24 mouse cellular contexts compared by ENCODE assay signal in the genomic region with DNA sequence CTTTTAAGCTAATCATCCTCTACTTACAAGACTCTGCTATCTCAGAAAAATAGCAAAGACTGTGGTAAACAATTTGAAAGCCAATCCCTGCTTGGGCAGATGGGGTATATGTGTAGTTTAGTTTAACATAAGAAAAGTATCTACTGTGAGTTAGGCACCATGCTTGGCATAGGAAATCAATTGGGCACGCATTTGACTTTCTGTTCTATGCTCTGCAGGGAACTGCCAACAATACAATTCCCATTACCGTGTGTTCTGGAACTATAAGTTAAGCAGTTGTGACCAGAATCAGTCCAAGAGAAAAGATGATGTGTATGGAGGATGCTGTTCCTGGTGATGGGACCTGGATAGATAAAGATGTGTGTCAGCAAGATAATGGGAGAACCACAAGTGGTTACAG.
DNase-seq lines count a peak whose midpoint lies in the region; ATAC-seq and TF ChIP-seq lines count a peak whose summit lies in the region.
"Had no signal": no experiment of that assay in that cellular context is flagged by ENCODE, and none has a peak within 500 bp of the region (broad histone marks: within the 10 kb centered on the region; RNA-seq: fewer than 3 reads in every experiment).

No protein-coding gene starts in this region.

- WGBS in hindbrain, embryonic 10.5 days: 43% methylated on average over 2 of the region's 2 CpGs
- 41% methylated on average over 2 of the region's 2 CpGs for WGBS in hindbrain, embryonic 14.5 days
- WGBS in midbrain, embryonic 12.5 days: 56% methylated on average over 2 of the region's 2 CpGs
- 74% methylated on average over 2 of the region's 2 CpGs for WGBS in midbrain, embryonic 10.5 days

- no peak overlapping the region for H3K9ac ChIP-seq in hindbrain, embryonic 14.5 days
- H3K9ac ChIP-seq in midbrain, embryonic 12.5 days (replicated peaks): no peak overlapping the region
- H3K9ac ChIP-seq: embryonic facial prominence, embryonic 15.5 days; heart, embryonic 13.5 days had no signal

- H3K9me3 ChIP-seq in hindbrain, embryonic 10.5 days: no peaks in the 10 kb centered on the region
- no peaks in the 10 kb centered on the region for H3K9me3 ChIP-seq in hindbrain, embryonic 14.5 days (ENCODE audit: control insufficient read depth, low read length)
- no peaks in the 10 kb centered on the region for H3K9me3 ChIP-seq in midbrain, embryonic 12.5 days
- H3K9me3 ChIP-seq in midbrain, embryonic 10.5 days (replicated peaks): no peaks in the 10 kb centered on the region
- H3K9me3 ChIP-seq: embryonic facial prominence, embryonic 15.5 days; forebrain, embryonic 10.5 days; heart, embryonic 13.5 days had no signal

- TF ChIP-seq POLR2A in brain, embryonic 14.5 days (IDR thresholded peaks at IDR 0.05; ENCODE audit: borderline replicate concordance, extremely low read depth, insufficient read depth, insufficient read length, poor library complexity, severe bottlenecking): no peak

- peak; percentile 13 for DNase-seq in hindbrain, embryonic 10.5 days (ENCODE audit: low spot score)
- DNase-seq in hindbrain, embryonic 14.5 days (ENCODE audit: low spot score): no peak
- no peak for DNase-seq in midbrain, embryonic 10.5 days (ENCODE audit: low spot score)
- peak; percentile 28 for DNase-seq in brain, embryonic 14.5 days (ENCODE audit: low read depth)
- DNase-seq in embryo, embryonic 11 days: peak; percentile 21
- DNase-seq in thymus, postnatal 0 days (ENCODE audit: low spot score): no peak
- DNase-seq in lung, postnatal 10 days: no peak
- DNase-seq: adrenal gland, postnatal 14 days; cerebellum, adult 18-20 months; cerebellum, adult 9-11 months; cerebellum, postnatal 36 days; gastrocnemius, postnatal 36 days; heart, adult 11 months; heart, postnatal 36 days had no signal

- TF ChIP-seq CTCF in brain, embryonic 14.5 days (IDR thresholded peaks at IDR 0.05; ENCODE audit: borderline replicate concordance, extremely low read depth, insufficient read depth, insufficient read length): no peak

- H3K4me3 ChIP-seq in hindbrain, embryonic 10.5 days: no peak overlapping the region
- no peak overlapping the region for H3K4me3 ChIP-seq in hindbrain, embryonic 14.5 days (replicated peaks; ENCODE audit: low read length)
- H3K4me3 ChIP-seq in midbrain, embryonic 12.5 days: no peak overlapping the region
- H3K4me3 ChIP-seq in midbrain, embryonic 10.5 days: no peak overlapping the region
- H3K4me3 ChIP-seq: embryonic facial prominence, embryonic 15.5 days; erythroblast, embryonic 14.5 days; forebrain, embryonic 10.5 days; heart, embryonic 13.5 days had no signal

- no peak overlapping the region for H3K27ac ChIP-seq in hindbrain, embryonic 10.5 days
- no peak overlapping the region for H3K27ac ChIP-seq in hindbrain, embryonic 14.5 days
- H3K27ac ChIP-seq in midbrain, embryonic 12.5 days (replicated peaks): no peak overlapping the region
- H3K27ac ChIP-seq in midbrain, embryonic 10.5 days (replicated peaks): no peak overlapping the region
- H3K27ac ChIP-seq: embryonic facial prominence, embryonic 15.5 days; forebrain, embryonic 10.5 days; heart, embryonic 13.5 days had no signal

- ATAC-seq in hindbrain, embryonic 14.5 days (ENCODE audit: low FRiP score): no peak; the same call in 1 of the 2 replicates
- ATAC-seq in midbrain, embryonic 12.5 days (ENCODE audit: low FRiP score, low read depth): peak; percentile 70
- ATAC-seq: activated CD4-positive, CD25-positive, alpha-beta regulatory T cell, adult 4 months; forebrain, embryonic 14.5 days; hindbrain, embryonic 16.5 days; Patski had no signal

- H3K4me1 ChIP-seq in hindbrain, embryonic 10.5 days (replicated peaks): peaks cover 5% of the 10 kb centered on the region
- no peaks in the 10 kb centered on the region for H3K4me1 ChIP-seq in hindbrain, embryonic 14.5 days (replicated peaks; ENCODE audit: control insufficient read depth, insufficient read depth, low read length)
- 0 out of 2 replicates have a peak, but pooled peaks cover 2% of the 10 kb centered on the region for H3K4me1 ChIP-seq in midbrain, embryonic 12.5 days
- H3K4me1 ChIP-seq in midbrain, embryonic 10.5 days: peaks cover 12% of the 10 kb centered on the region; the same call in 1 of the 2 replicates
- H3K4me1 ChIP-seq: embryonic facial prominence, embryonic 15.5 days; heart, embryonic 13.5 days had no signal

- H3K36me3 ChIP-seq in hindbrain, embryonic 10.5 days: no peaks in the 10 kb centered on the region
- no peaks in the 10 kb centered on the region for H3K36me3 ChIP-seq in hindbrain, embryonic 14.5 days (replicated peaks; ENCODE audit: control insufficient read depth, insufficient read depth)
- no peaks in the 10 kb centered on the region for H3K36me3 ChIP-seq in midbrain, embryonic 12.5 days
- H3K36me3 ChIP-seq in midbrain, embryonic 10.5 days: no peaks in the 10 kb centered on the region
- H3K36me3 ChIP-seq: embryonic facial prominence, embryonic 15.5 days; forebrain, embryonic 10.5 days; heart, embryonic 13.5 days had no signal

- H3K4me2 ChIP-seq in hindbrain, embryonic 14.5 days (replicated peaks): no peak overlapping the region
- H3K4me2 ChIP-seq in midbrain, embryonic 12.5 days (replicated peaks): no peak overlapping the region
- H3K4me2 ChIP-seq: embryonic facial prominence, embryonic 15.5 days; heart, embryonic 13.5 days had no signal

- no peaks in the 10 kb centered on the region for H3K27me3 ChIP-seq in hindbrain, embryonic 10.5 days (ENCODE audit: insufficient read depth, poor library complexity, severe bottlenecking)
- no peaks in the 10 kb centered on the region for H3K27me3 ChIP-seq in hindbrain, embryonic 14.5 days (ENCODE audit: control insufficient read depth, insufficient read depth, low read length)
- H3K27me3 ChIP-seq in midbrain, embryonic 12.5 days: no peaks in the 10 kb centered on the region
- no peaks in the 10 kb centered on the region for H3K27me3 ChIP-seq in midbrain, embryonic 10.5 days (ENCODE audit: low read depth, poor library complexity, severe bottlenecking)
- H3K27me3 ChIP-seq: CH12.LX; embryonic facial prominence, embryonic 15.5 days; heart, embryonic 13.5 days; Patski had no signal

Comparison
In these comparisons a context has a peak if more than half of its experiments do, and no peak if none do; other contexts are left out.
1. DNase-seq: peak in hindbrain, embryonic 10.5 days (single experiment), brain, embryonic 14.5 days (single experiment) and embryo, embryonic 11 days (single experiment); none in hindbrain, embryonic 14.5 days (single experiment), midbrain, embryonic 10.5 days (single experiment), thymus, postnatal 0 days (single experiment) and lung, postnatal 10 days (single experiment).